Mouse (Mus musculus) macrophage (primary cell): ENCODE data around the gene Cntnap5c. TPM values are rescaled to one million over a fixed set of nuclear protein-coding genes. Genes with fewer than 3 reads are reported as not detected.

ENCODE experiments used
- H3K27ac ChIP-seq: fragments of 350-480 bp; formaldehyde crosslinking; 2 replicates; pipeline ENCODE4 v1.9.0; 2021
- H3K36me3 ChIP-seq: fragments of 350-480 bp; formaldehyde crosslinking; 2 replicates; pipeline ENCODE4 v1.9.0; 2021; ENCODE audit errors: inconsistent target
- H3K4me3 ChIP-seq: fragments of 350-480 bp; formaldehyde crosslinking; 2 replicates; pipeline ENCODE4 v1.9.0; 2021; ENCODE audit errors: inconsistent target
- H3K79me2 ChIP-seq: fragments of 350-480 bp; formaldehyde crosslinking; 2 replicates; pipeline ENCODE4 v1.9.0; 2021; ENCODE audit errors: inconsistent target
- WGBS: methylation state at CpG from one replicate; pipeline ENCODE4 v1.1.7; 2026; ENCODE audit warnings: inconsistent platforms; ENCODE audit not compliant: missing documents; 5-methylcytosine and 5-hydroxymethylcytosine counted together
- polyA plus RNA-seq: library from polyadenylated mRNA; stranded (reverse); fragments of 250-400 nt; gene quantifications from 3 replicates; pipeline ENCODE4 v1.2.4, GENCODE M21; 2018; ENCODE audit warnings: inconsistent platforms

Cntnap5c gene
- polyA plus RNA-seq, 1 experiment from 2014 or later, result not detected

DNA sequence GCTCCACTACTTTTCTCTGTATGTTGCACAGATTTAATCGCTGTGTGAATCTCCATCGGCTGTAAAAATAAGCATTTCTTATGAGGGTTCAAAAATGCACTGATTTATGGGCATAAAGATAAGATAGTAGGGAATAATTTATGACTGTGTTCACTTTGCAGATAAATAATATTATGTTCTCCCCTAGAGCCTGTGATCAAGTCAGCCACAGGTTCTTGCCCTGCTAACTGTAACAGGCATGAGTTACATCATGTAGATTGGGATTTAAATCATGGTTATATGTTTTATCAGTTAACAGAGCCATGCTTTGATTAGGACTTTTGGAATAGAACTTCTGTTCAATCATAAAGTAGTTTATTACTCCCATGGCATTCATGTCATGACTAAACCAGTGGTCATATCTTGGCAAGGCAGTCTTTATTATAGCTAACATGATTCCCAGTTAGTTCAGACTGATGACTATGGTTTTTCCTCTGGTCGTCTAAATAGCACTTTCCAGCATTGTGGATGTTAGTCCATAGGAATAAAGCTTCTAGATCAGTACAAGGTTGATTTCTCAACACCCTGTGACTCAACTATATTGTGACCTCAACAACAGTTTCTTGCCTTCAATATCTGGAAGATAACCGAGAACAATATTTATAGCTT lies 118.5 kb downstream of the Cntnap5c start:
- 78% methylated on average over 4 of the region's 4 CpGs for WGBS
- Histone ChIP-seq H3K36me3 (no peaks in the 10 kb centered on the region), H3K4me3 (no peak overlapping the region), H3K27ac (no peak overlapping the region), H3K79me2 (no peaks in the 10 kb centered on the region)

DNA sequence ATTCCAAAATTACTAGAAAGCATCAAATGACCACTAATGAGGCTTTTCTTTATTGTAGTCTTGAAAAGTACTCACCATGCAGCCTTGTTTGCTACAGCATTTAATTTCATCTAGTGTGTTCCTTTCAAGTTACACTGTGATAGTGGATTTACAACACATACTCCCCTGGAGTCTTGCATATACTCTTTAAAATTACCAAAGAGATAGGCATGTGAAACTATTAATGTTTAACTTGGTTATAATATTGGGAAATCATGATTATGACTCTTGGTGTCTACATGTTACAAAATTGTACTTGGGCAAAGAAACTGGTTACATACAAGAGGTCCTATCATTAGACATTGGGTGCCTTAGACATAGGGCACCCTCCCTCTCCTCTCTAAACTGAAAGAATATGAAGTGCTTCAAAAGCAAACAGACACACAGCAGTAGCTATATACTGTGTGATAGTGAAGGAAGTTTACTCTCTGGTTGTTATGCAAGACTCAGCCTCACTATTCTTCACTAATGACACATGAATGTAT lies 142.5 kb downstream of the Cntnap5c start:
- Histone ChIP-seq H3K27ac (no peak overlapping the region), H3K79me2 (no peaks in the 10 kb centered on the region), H3K36me3 (no peaks in the 10 kb centered on the region), H3K4me3 (no peak overlapping the region)

DNA sequence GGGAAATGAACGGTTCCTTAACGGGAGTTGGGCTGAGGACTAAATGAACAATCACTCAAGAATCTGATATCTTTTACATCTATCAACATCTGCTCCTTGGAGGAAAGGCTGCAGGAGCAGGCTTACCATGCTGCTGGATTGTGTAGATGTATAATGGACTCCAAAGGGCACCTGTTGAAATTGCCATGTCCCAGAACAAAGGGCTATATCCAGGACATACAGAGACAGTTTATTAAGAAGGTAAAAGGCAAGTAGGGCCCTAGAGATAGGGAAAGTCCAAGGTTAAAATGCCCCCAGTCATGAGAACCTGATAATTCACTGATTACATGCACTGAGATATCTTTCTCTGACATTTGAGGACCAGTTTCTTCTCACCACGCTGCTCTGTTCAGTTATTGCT lies 214.9 kb downstream of the Cntnap5c start:
- H3K27ac ChIP-seq, result no peak overlapping the region
- WGBS, result 76% methylated on average over 3 of the region's 3 CpGs

DNA sequence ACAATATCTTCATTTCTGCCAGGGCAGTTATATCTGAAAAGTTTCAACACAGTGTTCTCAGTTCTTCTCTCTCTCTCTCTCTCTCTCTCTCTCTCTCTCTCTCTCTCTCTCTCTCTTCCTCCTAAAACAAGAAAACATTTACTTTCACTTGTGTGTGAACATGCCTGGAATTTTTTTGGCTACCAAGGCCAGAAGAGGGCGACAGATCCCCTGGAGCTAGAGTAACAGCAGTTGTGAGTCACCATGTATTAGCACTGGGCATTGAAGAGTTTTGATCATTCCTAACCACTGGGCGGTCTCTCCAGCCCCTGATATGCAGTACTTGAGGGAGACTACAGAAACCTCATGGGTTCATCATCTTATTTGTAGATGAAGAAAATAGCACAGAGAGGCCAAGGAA lies 219.1 kb downstream of the Cntnap5c start:
- no peaks in the 10 kb centered on the region for H3K36me3 ChIP-seq
- H3K79me2 ChIP-seq, result no peaks in the 10 kb centered on the region
- H3K27ac ChIP-seq, result no peak overlapping the region
- 55% methylated on average over 2 of the region's 2 CpGs for WGBS
- no peak overlapping the region for H3K4me3 ChIP-seq

More for the DNA sequence above, 214.9 kb downstream of the Cntnap5c start:
- no peak overlapping the region for H3K4me3 ChIP-seq
- no peaks in the 10 kb centered on the region for H3K79me2 ChIP-seq
- no peaks in the 10 kb centered on the region for H3K36me3 ChIP-seq

DNA sequence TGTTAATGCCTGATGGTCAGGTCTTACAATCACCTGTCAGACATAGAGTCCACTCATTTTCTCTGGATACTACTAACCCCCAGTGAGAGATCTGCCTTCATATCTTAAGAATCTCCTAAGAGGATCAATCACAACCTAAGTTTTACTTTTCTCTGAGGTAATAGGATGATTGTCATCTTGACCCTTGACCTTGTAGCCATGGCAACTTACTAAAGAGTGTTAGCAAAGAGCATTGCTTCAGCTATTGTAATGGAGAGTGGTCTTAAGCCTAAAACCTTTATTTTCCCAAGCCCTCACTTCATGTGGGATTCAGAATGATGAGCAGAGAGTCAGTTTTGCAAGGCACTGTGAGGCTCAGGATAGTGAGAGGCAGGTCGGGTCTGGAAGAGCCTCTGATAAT lies 227.1 kb downstream of the Cntnap5c start:
- Histone ChIP-seq H3K36me3 (no peaks in the 10 kb centered on the region), H3K4me3 (no peak overlapping the region), H3K27ac (no peak overlapping the region), H3K79me2 (no peaks in the 10 kb centered on the region)
- 75% methylated on average over 1 of the region's 1 CpGs for WGBS

DNA sequence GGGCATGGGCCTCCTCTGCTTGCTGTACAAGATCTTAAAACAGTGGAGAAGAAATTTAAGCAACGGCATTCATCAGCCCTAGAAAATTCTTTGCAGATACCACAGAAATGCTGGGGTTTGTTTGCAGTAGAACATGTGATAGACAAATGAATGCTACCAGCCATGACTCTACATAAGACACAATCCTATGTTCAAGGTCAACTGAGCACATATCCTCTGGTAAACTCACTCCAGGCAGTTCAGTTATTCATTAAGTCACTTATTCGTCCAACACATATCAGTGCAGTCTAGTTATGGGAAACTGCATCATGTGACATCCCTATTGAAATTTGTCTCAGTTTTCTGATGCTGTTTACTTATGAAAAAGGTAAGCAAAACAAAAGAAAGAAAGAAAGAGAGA lies 229.7 kb downstream of the Cntnap5c start:
- no peaks in the 10 kb centered on the region for H3K79me2 ChIP-seq
- WGBS, result 73% methylated on average over 2 of the region's 2 CpGs
- no peak overlapping the region for H3K4me3 ChIP-seq

DNA sequence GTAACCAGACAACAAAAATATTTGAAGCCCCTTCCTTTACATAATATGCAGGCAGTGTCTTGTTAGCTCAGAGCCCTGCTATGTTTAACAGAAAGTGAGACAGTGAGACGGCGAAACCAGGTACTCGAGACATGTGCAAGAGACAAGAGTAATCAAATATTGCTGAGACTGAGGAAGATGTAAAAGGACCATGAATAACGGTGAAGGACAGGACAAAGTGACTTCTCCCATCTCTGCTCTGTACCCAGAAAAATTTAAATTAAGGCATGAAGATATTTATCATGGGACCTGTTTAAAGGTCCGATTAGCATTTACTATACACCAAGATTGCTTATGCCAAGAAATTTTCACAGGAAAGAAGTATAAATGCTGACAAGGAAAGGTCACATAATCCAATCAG lies 233.5 kb downstream of the Cntnap5c start:
- H3K79me2 ChIP-seq, result no peaks in the 10 kb centered on the region
- WGBS, result 93% methylated on average over 5 of the region's 5 CpGs

More for the DNA sequence above, 229.7 kb downstream of the Cntnap5c start:
- Histone ChIP-seq H3K36me3 (no peaks in the 10 kb centered on the region), H3K27ac (no peak overlapping the region)

DNA sequence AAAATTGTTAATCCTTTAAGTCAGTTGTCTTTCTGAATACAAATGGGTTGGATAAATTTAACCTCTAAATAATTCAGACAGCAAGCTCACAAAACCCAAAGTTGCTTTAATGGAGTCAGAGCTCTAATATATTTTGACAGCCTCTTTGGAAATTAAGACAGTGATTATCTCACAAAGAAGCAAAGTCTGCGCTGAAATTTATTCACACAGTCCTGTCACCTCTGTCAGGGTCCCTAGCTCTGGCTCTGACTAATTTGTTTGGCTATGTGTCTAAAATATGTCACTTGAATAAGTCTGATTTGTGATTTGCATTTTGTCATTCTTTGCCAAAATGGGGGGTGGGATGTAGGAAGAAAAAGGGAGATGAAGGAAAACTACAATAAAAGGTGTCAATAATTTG lies 234.0 kb downstream of the Cntnap5c start:
- no peaks in the 10 kb centered on the region for H3K79me2 ChIP-seq
- WGBS, result 93% methylated on average over 1 of the region's 1 CpGs
- H3K27ac ChIP-seq, result no peak overlapping the region
- no peaks in the 10 kb centered on the region for H3K36me3 ChIP-seq
- H3K4me3 ChIP-seq, result no peak overlapping the region

More for the DNA sequence above, 233.5 kb downstream of the Cntnap5c start:
- no peaks in the 10 kb centered on the region for H3K36me3 ChIP-seq
- H3K27ac ChIP-seq, result no peak overlapping the region
- H3K4me3 ChIP-seq, result no peak overlapping the region

DNA sequence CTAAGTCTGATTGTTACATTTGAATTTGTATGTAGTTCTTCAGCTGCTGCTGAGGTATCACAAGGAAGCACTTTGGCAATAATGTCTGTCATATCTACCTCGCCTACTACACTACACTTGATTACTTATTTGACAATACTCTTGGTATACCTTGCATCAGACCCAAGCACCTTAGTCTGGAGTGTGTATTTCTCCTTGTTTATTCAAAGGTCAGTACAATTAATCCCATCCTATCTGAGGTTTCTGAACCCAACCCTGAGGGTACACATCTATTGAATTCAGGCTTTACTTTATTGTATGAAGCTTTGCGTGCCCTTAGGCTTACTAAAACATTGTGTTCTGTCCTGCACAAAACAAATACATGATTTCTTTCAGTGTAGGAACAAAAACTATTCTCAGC lies 235.1 kb downstream of the Cntnap5c start:
- H3K4me3 ChIP-seq, result no peak overlapping the region
- WGBS, result 96% methylated on average over 2 of the region's 2 CpGs
- no peak overlapping the region for H3K27ac ChIP-seq
- H3K36me3 ChIP-seq, result no peaks in the 10 kb centered on the region
- no peaks in the 10 kb centered on the region for H3K79me2 ChIP-seq

DNA sequence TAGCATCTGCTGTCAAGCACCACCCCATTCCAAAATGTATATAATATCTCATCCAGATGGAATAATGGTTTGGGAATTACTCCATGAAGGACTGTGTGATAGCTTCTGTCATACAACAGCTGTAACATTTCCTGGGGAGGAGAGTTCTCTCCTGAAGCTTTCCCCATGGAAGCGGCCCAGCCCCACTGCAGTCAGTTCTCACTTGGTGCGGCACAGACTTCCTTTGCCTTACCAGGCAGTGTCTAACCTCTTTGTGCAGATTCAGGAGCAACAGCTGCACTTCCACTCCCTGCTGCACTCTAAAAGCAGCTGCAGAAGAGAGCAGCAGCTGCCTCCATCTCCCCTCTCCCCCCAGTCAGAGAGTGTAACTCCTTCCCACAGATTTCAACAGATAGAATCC lies 271.8 kb downstream of the Cntnap5c start:
- WGBS, result 88% methylated on average over 2 of the region's 2 CpGs
- Histone ChIP-seq H3K36me3 (no peaks in the 10 kb centered on the region), H3K4me3 (no peak overlapping the region), H3K27ac (no peak overlapping the region), H3K79me2 (no peaks in the 10 kb centered on the region)

DNA sequence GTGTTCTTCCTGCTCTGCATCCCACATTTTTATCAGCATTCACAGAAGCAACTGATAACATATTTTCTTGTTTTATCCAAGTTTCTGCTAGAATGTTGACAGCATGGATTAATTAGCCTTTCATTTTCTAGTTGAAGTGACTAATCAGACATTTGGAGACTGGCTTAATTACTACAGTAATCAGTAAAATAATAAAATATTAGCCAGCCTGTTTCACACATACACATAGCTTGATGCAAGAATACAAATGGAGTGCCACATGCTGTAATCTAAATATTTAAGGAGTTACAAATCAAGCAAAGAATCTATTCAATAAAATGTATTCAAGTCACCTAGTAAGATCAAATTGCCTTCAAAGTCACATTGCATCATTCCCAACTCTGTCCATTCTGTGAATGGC lies 275.8 kb downstream of the Cntnap5c start:
- Histone ChIP-seq H3K79me2 (no peaks in the 10 kb centered on the region), H3K4me3 (no peak overlapping the region), H3K36me3 (no peaks in the 10 kb centered on the region), H3K27ac (no peak overlapping the region)

DNA sequence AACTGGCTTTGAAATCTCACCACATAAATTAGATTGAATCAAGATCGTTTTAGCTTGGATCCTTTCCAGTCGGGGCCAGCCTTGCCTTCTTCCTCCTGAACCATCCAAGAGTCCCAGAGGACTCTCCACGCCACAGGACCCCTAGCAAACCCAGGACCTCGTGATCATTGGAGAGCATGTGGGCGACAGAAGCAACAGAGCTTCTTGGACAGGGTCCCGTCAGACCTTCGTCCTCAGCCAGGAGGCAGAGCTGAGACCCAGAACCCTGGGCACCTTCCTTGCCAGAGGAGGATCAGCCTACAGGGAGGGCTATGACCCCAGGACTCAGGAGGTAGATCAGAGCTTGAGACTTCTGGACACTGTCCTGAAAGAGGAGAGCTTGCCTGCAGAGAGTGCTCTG lies 300.5 kb downstream of the Cntnap5c start:
- Histone ChIP-seq H3K36me3 (no peaks in the 10 kb centered on the region), H3K4me3 (no peak overlapping the region), H3K79me2 (no peaks in the 10 kb centered on the region), H3K27ac (no peak overlapping the region)
- 79% methylated on average over 7 of the region's 7 CpGs for WGBS

DNA sequence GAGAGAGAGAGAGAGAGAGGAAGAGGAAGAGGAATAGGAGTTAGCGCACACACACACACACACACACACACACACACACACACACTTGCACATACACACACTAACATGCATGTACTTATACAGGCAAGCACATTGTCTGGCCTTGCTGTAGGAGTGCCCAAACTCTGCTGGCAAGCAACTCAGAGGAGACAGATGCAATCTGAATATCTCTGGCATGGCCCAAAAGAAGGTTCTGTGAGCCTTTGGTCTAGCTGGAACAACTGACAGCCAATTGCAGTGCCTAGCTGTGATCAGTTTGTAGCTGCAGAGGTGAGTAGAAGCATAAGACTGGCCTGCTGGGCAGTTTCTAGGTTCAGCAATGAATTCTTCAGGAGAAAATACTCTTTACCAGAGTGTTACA lies 313.3 kb downstream of the Cntnap5c start:
- no peaks in the 10 kb centered on the region for H3K36me3 ChIP-seq
- no peak overlapping the region for H3K27ac ChIP-seq
- WGBS, result no CpG with 5 or more reads among the region's 1 CpGs
- no peak overlapping the region for H3K4me3 ChIP-seq
- H3K79me2 ChIP-seq, result no peaks in the 10 kb centered on the region

DNA sequence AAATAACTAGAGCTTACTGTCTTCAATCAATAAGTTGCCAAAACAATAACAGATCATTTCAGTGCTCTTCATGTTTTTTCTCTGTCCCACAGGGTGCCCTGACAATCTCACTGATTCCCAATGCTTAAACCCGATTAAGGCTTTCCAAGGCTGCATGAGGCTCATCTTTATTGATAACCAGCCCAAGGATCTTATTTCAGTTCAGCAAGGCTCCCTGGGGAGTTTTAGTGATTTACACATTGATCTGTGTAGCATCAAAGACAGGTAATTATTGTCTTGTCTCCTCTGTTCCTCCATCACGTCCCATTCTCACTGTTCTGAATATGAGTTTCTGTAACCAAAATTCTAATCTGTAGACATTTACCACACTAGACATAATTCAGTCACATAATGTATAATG lies 335.1 kb downstream of the Cntnap5c start:
- WGBS, result 76% methylated on average over 2 of the region's 2 CpGs
- no peak overlapping the region for H3K4me3 ChIP-seq
- H3K36me3 ChIP-seq, result no peaks in the 10 kb centered on the region
- H3K27ac ChIP-seq, result no peak overlapping the region
- no peaks in the 10 kb centered on the region for H3K79me2 ChIP-seq

DNA sequence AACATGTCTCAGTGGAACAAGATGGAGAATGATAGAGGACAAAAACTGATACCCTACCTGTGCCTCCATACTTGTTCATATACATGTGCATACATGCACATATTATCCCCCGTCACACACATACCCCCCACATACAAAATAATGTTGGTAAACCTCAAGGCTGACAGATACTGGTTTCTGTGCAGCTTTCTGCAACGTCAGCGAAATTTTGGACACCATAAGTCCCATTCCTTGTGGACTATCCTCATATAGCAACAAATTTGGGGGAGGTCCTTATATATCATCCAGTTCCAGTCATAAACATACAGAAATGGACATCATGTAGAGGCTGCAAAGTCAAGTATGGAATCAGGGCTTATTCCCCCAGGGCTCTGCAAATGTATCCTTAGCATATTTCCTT lies 338.5 kb downstream of the Cntnap5c start:
- 77% methylated on average over 3 of the region's 3 CpGs for WGBS
- Histone ChIP-seq H3K79me2 (no peaks in the 10 kb centered on the region), H3K36me3 (no peaks in the 10 kb centered on the region), H3K27ac (no peak overlapping the region), H3K4me3 (no peak overlapping the region)

DNA sequence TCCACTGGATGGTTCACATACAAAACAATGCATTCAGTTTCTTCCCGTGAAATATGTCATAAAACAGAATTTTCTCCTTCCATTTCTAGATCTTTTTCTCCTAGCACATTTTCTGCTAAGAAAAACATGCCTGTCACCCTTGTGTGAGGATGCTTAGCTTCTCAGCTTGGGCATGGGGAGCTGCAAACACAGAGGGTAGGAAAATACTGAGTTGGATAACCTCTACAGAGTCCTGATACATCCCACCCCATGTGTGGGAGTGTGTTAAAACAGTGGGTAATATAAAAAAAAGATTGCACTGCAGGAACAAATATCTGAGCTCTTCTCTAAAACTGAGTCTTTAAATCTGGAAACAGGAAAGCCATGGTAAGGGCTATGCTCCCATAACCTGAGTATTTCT lies 339.0 kb downstream of the Cntnap5c start:
- no peak overlapping the region for H3K27ac ChIP-seq
- no peak overlapping the region for H3K4me3 ChIP-seq
- no peaks in the 10 kb centered on the region for H3K36me3 ChIP-seq
- WGBS, result 56% methylated on average over 1 of the region's 1 CpGs
- H3K79me2 ChIP-seq, result no peaks in the 10 kb centered on the region
